Mouse (Mus musculus): ENCODE results near the gene Kif5c. TPM values are rescaled to one million over a fixed set of nuclear protein-coding genes. Genes with fewer than 3 reads are reported as not detected.

The Kif5c gene
- polyA plus RNA-seq, 1 experiment from 2014 or later: 36.3 TPM

DNA sequence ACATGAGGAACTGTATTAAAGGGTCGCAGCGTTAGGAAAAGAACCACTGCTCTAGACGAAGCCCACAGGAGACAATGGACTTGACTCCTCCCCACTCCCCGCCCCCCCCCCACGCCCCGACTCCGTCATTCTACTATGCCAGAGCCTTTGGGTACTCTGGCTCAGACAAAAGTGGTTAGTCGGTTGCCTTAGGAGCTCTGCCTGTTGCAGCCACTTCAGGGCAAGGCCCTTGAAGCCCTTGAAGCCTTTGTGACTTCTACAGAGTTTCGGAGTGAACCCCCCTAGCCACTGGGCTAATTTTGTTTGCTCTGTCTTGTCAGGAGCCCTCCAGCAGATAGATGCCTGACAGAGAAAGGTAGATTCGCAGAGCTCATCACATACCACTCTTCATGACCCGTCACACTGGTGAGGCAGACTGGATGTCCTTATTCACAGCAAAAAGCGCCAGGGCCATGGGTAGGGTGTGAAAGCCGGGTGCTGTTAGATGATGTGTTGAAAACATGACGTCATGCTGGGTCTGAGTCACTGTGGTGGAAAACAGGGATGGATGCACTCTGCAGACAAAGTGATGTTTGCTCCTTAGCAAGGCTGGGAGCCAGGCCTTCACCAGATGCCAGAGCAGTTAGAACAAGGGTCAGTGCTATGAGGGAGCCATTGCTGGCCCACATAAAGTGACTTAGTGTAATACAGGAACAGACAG, 178.5 kb downstream of the Kif5c start:
- DNase-seq (ENCODE audit: low spot score): no peak
- Histone ChIP-seq H3K27me3 (ENCODE audit: control insufficient read depth, insufficient read depth, low read length) (no peaks in the 10 kb centered on the region), H3K9me3 (replicated peaks; ENCODE audit: control insufficient read depth, low read length) (no peaks in the 10 kb centered on the region), H3K4me3 (ENCODE audit: low read depth, low read length) (no peak overlapping the region), H3K36me3 (replicated peaks; ENCODE audit: control insufficient read depth, insufficient read depth, low read depth, low read length) (no peaks in the 10 kb centered on the region), H3K4me1 (ENCODE audit: control insufficient read depth, insufficient read depth, low read length) (peaks cover 2% of the 10 kb centered on the region; the same call in 1 of the 2 replicates), H3K9ac (replicated peaks; ENCODE audit: low read length) (no peak overlapping the region), H3K4me2 (ENCODE audit: low read depth, low read length) (no peak overlapping the region), H3K27ac (replicated peaks; ENCODE audit: low read depth, low read length) (no peak overlapping the region)
- WGBS: 64% methylated on average over 14 of the region's 14 CpGs
- ATAC-seq (replicated peaks; ENCODE audit: insufficient number of reproducible peaks, low FRiP score, low TSS enrichment, low read depth): no peak

DNA sequence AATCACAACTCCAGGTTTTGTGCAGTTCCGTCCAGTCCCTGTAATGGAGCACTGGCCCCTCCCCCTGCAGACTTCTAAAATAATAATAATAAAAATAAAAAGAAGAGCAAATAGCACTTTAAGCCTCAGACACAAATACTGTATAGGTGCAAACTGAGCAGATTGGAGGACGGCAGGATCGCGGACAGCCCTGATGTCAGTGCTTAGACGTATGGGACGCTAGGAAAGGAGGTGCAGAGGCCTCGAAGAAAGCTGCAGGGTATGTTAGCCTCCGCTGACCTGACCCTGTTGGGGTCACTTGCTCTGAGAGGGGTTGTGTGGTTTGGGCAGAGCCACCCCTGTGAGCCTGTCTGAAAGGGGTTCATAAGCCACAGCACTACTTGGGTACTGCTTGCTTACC, 185.3 kb downstream of the Kif5c start:
- no peaks in the 10 kb centered on the region for H3K27me3 ChIP-seq (ENCODE audit: control insufficient read depth, insufficient read depth, low read length)
- 59% methylated on average over 8 of the region's 8 CpGs for WGBS
- no peaks in the 10 kb centered on the region for H3K36me3 ChIP-seq (replicated peaks; ENCODE audit: control insufficient read depth, insufficient read depth, low read depth, low read length)
- H3K9ac ChIP-seq (replicated peaks; ENCODE audit: low read length): no peak overlapping the region
- H3K27ac ChIP-seq (replicated peaks; ENCODE audit: low read depth, low read length): no peak overlapping the region
- no peak overlapping the region for H3K4me2 ChIP-seq (ENCODE audit: low read depth, low read length)
- no peak overlapping the region for H3K4me3 ChIP-seq (ENCODE audit: low read depth, low read length)
- no peaks in the 10 kb centered on the region for H3K4me1 ChIP-seq (ENCODE audit: control insufficient read depth, insufficient read depth, low read length)
- ATAC-seq (replicated peaks; ENCODE audit: insufficient number of reproducible peaks, low FRiP score, low TSS enrichment, low read depth) (no peak), DNase-seq (ENCODE audit: low spot score) (no peak)
- H3K9me3 ChIP-seq (replicated peaks; ENCODE audit: control insufficient read depth, low read length): no peaks in the 10 kb centered on the region

- H3K4me3 ChIP-seq (ENCODE audit: low read depth, low read length): no peak overlapping the region
- H3K9me3 ChIP-seq (replicated peaks; ENCODE audit: control insufficient read depth, low read length): no peaks in the 10 kb centered on the region
- WGBS: 65% methylated on average over 11 of the region's 11 CpGs
- DNase-seq (ENCODE audit: low spot score) (no peak), ATAC-seq (replicated peaks; ENCODE audit: insufficient number of reproducible peaks, low FRiP score, low TSS enrichment, low read depth) (no peak)
- no peak overlapping the region for H3K4me2 ChIP-seq (ENCODE audit: low read depth, low read length)
- H3K27me3 ChIP-seq (ENCODE audit: control insufficient read depth, insufficient read depth, low read length): no peaks in the 10 kb centered on the region
- H3K27ac ChIP-seq (replicated peaks; ENCODE audit: low read depth, low read length): no peak overlapping the region
- H3K4me1 ChIP-seq (ENCODE audit: control insufficient read depth, insufficient read depth, low read length): no peaks in the 10 kb centered on the region
- no peaks in the 10 kb centered on the region for H3K36me3 ChIP-seq (replicated peaks; ENCODE audit: control insufficient read depth, insufficient read depth, low read depth, low read length)
- H3K9ac ChIP-seq (replicated peaks; ENCODE audit: low read length): no peak overlapping the region
Observed at GRCm38 (mm10) chr2:49805736-49806371, 186.8 kb downstream of the Kif5c start.

DNA sequence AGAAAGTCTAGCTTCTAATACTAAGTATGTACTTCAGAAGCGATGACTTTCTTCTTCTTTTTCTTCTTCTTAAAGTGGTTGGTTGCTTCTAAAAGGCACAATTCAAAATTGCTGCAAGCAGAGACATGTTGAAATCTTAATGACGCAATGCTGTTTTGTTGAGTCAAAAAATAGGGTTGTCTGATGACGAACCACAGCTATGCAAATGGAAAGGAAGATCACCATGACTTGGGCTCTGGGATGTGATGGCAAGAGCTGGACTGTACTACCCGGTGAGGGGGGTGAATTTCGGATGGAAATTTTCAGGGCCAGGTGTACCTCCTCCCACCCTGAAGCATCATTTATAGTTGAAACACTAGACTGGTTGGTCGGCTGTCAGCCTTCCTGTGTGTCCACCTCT, 190.4 kb downstream of the Kif5c start:
- H3K9ac ChIP-seq (replicated peaks; ENCODE audit: low read length): no peak overlapping the region
- DNase-seq (ENCODE audit: low spot score): no peak
- H3K4me2 ChIP-seq (ENCODE audit: low read depth, low read length): no peak overlapping the region
- H3K9me3 ChIP-seq (replicated peaks; ENCODE audit: control insufficient read depth, low read length): no peaks in the 10 kb centered on the region
- H3K36me3 ChIP-seq (replicated peaks; ENCODE audit: control insufficient read depth, insufficient read depth, low read depth, low read length): no peaks in the 10 kb centered on the region
- no peak overlapping the region for H3K27ac ChIP-seq (replicated peaks; ENCODE audit: low read depth, low read length)
- no peaks in the 10 kb centered on the region for H3K27me3 ChIP-seq (ENCODE audit: control insufficient read depth, insufficient read depth, low read length)
- no peak for ATAC-seq (replicated peaks; ENCODE audit: insufficient number of reproducible peaks, low FRiP score, low TSS enrichment, low read depth)
- no peaks in the 10 kb centered on the region for H3K4me1 ChIP-seq (ENCODE audit: control insufficient read depth, insufficient read depth, low read length)
- WGBS: 75% methylated on average over 6 of the region's 6 CpGs
- no peak overlapping the region for H3K4me3 ChIP-seq (ENCODE audit: low read depth, low read length)

DNA sequence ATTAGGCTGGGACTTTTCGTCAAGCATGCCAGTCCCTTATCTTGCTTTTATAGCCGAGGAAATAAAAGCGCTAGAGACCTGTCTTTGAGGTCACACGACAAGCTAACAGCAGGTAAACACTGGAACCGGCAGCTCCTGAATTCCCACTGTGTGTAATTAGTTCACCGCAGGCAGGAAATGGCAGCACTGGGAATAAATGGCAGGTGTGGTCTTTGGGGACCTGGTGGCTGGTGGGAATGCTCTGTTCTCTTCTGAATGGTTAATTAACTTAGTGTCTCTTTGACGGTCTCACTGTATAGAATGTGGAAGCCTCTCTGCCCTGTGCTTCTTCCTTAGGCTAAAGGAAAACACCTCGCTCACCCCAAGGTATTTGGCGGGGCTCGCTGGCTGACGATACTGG, 192.3 kb downstream of the Kif5c start:
- DNase-seq (ENCODE audit: low spot score) (no peak), ATAC-seq (replicated peaks; ENCODE audit: insufficient number of reproducible peaks, low FRiP score, low TSS enrichment, low read depth) (no peak)
- H3K27ac ChIP-seq (replicated peaks; ENCODE audit: low read depth, low read length): no peak overlapping the region
- no peak overlapping the region for H3K9ac ChIP-seq (replicated peaks; ENCODE audit: low read length)
- 24% methylated on average over 11 of the region's 11 CpGs for WGBS
- H3K9me3 ChIP-seq (replicated peaks; ENCODE audit: control insufficient read depth, low read length): no peaks in the 10 kb centered on the region
- H3K4me2 ChIP-seq (ENCODE audit: low read depth, low read length): no peak overlapping the region
- no peaks in the 10 kb centered on the region for H3K36me3 ChIP-seq (replicated peaks; ENCODE audit: control insufficient read depth, insufficient read depth, low read depth, low read length)
- H3K27me3 ChIP-seq (ENCODE audit: control insufficient read depth, insufficient read depth, low read length): no peaks in the 10 kb centered on the region
- no peaks in the 10 kb centered on the region for H3K4me1 ChIP-seq (ENCODE audit: control insufficient read depth, insufficient read depth, low read length)
- no peak overlapping the region for H3K4me3 ChIP-seq (ENCODE audit: low read depth, low read length)

- H3K4me3 ChIP-seq (ENCODE audit: low read depth, low read length): no peak overlapping the region
- H3K4me2 ChIP-seq (ENCODE audit: low read depth, low read length): no peak overlapping the region
- no peaks in the 10 kb centered on the region for H3K27me3 ChIP-seq (ENCODE audit: control insufficient read depth, insufficient read depth, low read length)
- H3K4me1 ChIP-seq (ENCODE audit: control insufficient read depth, insufficient read depth, low read length): no peaks in the 10 kb centered on the region
- no peak overlapping the region for H3K9ac ChIP-seq (replicated peaks; ENCODE audit: low read length)
- DNase-seq (ENCODE audit: low spot score): no peak
- H3K27ac ChIP-seq (replicated peaks; ENCODE audit: low read depth, low read length): no peak overlapping the region
- no peak for ATAC-seq (replicated peaks; ENCODE audit: insufficient number of reproducible peaks, low FRiP score, low TSS enrichment, low read depth)
- H3K9me3 ChIP-seq (replicated peaks; ENCODE audit: control insufficient read depth, low read length): no peaks in the 10 kb centered on the region
- no peaks in the 10 kb centered on the region for H3K36me3 ChIP-seq (replicated peaks; ENCODE audit: control insufficient read depth, insufficient read depth, low read depth, low read length)
- WGBS: 32% methylated on average over 4 of the region's 4 CpGs
Observed at GRCm38 (mm10) chr2:49811871-49812363, 192.8 kb downstream of the Kif5c start.

DNA sequence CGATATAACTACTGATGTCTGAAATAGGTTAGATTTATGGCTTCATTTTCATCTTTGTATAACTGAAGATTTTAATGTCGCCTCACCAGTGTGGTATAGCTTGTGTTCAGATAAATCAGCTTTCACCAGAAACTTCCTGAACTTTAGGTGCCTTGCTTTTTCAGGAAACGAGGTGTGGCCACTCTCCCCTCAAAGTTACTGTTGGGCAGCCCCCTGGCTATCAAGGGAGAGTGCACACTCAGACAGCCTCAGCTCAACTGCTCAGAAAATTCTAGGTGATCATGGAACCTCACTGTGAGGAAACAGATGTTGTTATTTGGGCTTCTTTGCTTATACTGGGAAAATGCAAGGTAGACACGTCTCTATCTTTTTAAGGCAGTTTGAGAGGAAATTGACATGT, 194.1 kb downstream of the Kif5c start:
- 60% methylated on average over 4 of the region's 4 CpGs for WGBS
- H3K4me3 ChIP-seq (ENCODE audit: low read depth, low read length): no peak overlapping the region

GRCm38 (mm10) chr2:49814011-49814410, 194.9 kb downstream of the Kif5c start:
- DNase-seq (ENCODE audit: low spot score) (no peak), ATAC-seq (replicated peaks; ENCODE audit: insufficient number of reproducible peaks, low FRiP score, low TSS enrichment, low read depth) (no peak)
- Histone ChIP-seq H3K4me2 (ENCODE audit: low read depth, low read length) (no peak overlapping the region), H3K9me3 (replicated peaks; ENCODE audit: control insufficient read depth, low read length) (no peaks in the 10 kb centered on the region), H3K27ac (replicated peaks; ENCODE audit: low read depth, low read length) (no peak overlapping the region), H3K27me3 (ENCODE audit: control insufficient read depth, insufficient read depth, low read length) (no peaks in the 10 kb centered on the region), H3K4me1 (ENCODE audit: control insufficient read depth, insufficient read depth, low read length) (no peaks in the 10 kb centered on the region), H3K4me3 (ENCODE audit: low read depth, low read length) (no peak overlapping the region), H3K36me3 (replicated peaks; ENCODE audit: control insufficient read depth, insufficient read depth, low read depth, low read length) (no peaks in the 10 kb centered on the region), H3K9ac (replicated peaks; ENCODE audit: low read length) (no peak overlapping the region)
- WGBS: 79% methylated on average over 6 of the region's 6 CpGs

More for the DNA sequence above, 194.1 kb downstream of the Kif5c start:
- no peak for ATAC-seq (replicated peaks; ENCODE audit: insufficient number of reproducible peaks, low FRiP score, low TSS enrichment, low read depth)
- Histone ChIP-seq H3K27ac (replicated peaks; ENCODE audit: low read depth, low read length) (no peak overlapping the region), H3K9me3 (replicated peaks; ENCODE audit: control insufficient read depth, low read length) (no peaks in the 10 kb centered on the region), H3K27me3 (ENCODE audit: control insufficient read depth, insufficient read depth, low read length) (no peaks in the 10 kb centered on the region), H3K4me2 (ENCODE audit: low read depth, low read length) (no peak overlapping the region), H3K36me3 (replicated peaks; ENCODE audit: control insufficient read depth, insufficient read depth, low read depth, low read length) (no peaks in the 10 kb centered on the region), H3K4me1 (ENCODE audit: control insufficient read depth, insufficient read depth, low read length) (no peaks in the 10 kb centered on the region), H3K9ac (replicated peaks; ENCODE audit: low read length) (no peak overlapping the region)
- no peak for DNase-seq (ENCODE audit: low spot score)

Measured in embryonic facial prominence, embryonic 11.5 days (tissue).